Mouse (Mus musculus): ENCODE results near the gene Actn1. TPM values are rescaled to one million over a fixed set of nuclear protein-coding genes. Genes with fewer than 3 reads are reported as not detected.
"Not testable (repeated sequence)": the region's sequence is repeated elsewhere in the genome, so short reads cannot be mapped to it uniquely, and the experiment has no call there.

Actn1 gene
- total RNA-seq, 2 experiments from 2014 or later, result 91.0 to 103 TPM

DNA sequence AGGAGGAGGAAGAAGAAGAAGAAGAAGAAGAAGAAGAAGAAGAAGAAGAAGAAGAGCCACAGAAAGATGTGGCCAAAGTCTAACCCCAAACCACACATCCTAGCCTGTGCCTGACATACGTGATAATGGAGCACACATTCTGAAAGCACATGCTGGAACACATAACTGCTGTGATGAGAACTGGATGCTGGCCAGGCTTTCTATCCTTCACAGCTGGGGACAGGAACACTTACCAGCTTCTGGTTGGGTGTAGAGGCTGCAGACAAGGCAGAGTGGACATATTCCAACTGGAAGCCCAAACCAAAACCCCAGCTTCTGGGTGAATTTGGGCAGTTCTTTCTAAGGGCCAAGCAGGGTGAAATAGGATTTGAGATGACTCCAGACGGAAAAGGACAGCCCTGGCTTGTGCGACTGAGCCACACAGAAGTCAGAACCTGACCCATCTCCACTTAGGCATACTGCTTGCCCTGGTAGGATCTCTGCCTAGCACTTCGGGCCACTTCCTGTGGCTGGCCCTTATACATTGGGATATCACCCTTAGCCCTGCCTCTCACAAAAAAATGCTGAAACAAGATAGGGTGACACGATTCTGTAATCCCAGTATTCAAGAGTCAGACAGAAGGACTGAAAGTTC is 15.1 kb upstream of the Actn1 start:
- H3K4me3 ChIP-seq, result no peak overlapping the region
- TF ChIP-seq CTCF (conservative IDR thresholded peaks at IDR 0.05), result no peak
- H3K27ac ChIP-seq, result no peak overlapping the region
- DNase-seq (ENCODE audit: low spot score in 2 of 2), result no peak

DNA sequence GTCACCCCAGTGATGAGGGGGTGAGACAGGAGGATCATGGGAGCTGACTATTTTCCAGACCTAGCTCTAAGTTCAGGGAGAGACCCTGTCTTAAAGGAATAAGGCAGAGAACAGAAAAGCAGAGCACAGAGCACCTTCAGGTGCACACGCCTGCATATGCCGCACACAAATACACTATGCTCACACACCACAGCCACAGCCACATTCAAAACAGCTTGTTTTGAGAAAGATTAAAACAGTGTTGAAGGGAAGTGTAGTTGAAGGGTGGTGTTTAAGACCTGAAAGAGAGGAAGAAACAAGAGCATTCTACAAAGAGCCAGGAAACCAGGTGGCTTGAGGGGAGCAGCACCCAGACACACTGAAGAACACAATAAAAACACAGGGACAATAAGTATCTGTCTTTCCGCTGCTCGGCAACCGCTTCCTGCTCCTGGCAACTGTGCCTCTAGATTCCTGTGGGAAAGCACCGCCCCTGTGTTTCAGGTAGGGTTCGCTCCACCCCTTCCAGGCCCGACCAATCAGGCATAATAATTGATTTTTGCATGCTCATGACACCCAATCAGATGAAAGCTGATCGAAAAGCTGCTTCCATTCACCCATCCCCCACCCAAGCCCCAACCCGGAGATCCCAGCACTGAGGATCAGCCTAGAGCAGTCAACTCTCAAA is 13.0 kb upstream of the Actn1 start:
- TF ChIP-seq CTCF (conservative IDR thresholded peaks at IDR 0.05), result no peak
- no peak overlapping the region for H3K27ac ChIP-seq
- peak; percentile 45 to 57 for DNase-seq (ENCODE audit: low spot score in 2 of 2)
- peak overlapping the region; percentile 17; the same call in 1 of the 2 replicates for H3K4me3 ChIP-seq

DNA sequence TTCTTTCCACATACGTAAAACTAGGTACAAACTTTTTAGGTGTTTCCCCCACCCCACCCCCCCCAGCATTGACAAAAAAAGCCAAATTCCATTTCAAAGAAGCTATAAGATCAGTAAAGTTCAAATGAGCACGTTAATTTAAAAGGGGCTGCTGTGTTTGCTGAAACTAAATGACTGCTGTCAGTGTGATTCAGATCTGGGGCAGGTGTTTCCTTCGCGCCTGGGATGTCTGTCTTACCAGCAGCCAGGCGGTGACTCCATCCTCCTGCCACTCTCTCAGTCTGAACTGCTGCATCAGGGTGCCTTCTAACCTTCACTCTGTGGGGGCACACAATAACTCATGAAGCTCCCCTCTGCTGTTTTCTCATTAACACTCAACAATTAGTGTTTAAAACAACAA is 11.6 kb upstream of the Actn1 start:
- no peak overlapping the region for H3K27ac ChIP-seq
- DNase-seq (ENCODE audit: low spot score in 2 of 2), result no peak
- no peak for TF ChIP-seq CTCF (conservative IDR thresholded peaks at IDR 0.05)
- H3K4me3 ChIP-seq, result no peak overlapping the region

DNA sequence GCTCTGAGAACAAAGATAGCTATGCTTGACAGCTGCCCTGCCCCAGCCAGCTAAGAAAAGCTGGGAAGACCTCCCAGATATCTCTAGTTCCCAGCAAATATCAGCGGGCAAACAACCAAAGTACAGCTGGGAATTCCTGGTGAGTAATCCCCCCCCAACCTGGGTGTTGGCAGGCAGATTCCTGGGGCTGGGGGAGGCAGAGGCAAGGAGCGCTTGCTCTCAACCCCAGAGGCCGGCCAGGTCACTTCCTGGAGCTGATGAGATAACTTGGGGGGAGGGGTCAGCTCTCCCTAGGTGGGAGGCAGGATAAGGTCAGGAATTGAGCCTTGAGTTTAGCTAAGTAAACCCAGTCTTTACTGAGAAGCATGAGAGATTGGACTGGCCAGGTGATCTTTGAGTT is 10.8 kb upstream of the Actn1 start:
- no peak for DNase-seq (ENCODE audit: low spot score in 2 of 2)
- no peak for TF ChIP-seq CTCF (conservative IDR thresholded peaks at IDR 0.05)
- Histone ChIP-seq H3K4me3 (no peak overlapping the region), H3K27ac (no peak overlapping the region)

DNA sequence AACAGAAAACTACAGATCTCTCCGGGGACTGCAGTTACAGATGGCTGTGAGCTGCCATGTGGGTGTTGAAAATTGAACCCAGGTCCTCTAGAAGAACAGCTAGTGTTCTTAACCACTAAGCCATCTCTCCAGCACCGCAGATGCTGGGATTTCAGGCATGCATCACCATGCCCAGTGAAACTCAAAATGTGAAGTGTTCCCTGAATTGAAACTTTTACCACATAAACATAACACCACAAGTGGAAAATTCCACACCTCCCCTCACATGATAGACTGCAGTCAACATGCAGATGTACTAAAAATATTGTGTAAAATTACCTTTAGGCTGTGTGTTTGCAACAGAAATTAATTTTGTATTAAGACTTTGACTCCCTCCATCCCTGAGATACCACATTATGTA is 9.1 kb upstream of the Actn1 start:
- TF ChIP-seq CTCF (conservative IDR thresholded peaks at IDR 0.05), result no peak
- H3K27ac ChIP-seq, result no peak overlapping the region
- DNase-seq (ENCODE audit: low spot score in 2 of 2), result no peak
- no peak overlapping the region for H3K4me3 ChIP-seq

DNA sequence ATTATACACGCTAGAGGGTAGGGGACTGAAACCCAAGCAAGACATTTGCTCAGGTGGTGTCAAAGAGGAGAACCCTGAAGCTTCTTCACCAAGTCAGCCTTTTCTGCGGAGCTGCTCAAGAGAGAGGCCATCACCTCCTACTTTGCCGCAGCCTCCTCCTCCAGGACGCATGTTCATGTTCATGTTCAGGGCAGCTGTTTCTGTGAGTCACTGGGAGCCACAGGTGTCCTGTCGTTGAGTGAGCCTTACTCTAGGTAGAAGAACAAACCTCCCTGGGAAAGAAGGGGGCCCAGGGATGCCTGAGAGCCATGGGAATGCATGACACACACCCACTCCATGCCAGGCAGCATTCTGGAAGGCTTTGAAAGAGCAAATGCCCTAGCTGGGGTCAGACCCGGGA is 7.8 kb upstream of the Actn1 start:
- H3K27ac ChIP-seq, result no peak overlapping the region
- TF ChIP-seq CTCF (conservative IDR thresholded peaks at IDR 0.05), result no peak

DNA sequence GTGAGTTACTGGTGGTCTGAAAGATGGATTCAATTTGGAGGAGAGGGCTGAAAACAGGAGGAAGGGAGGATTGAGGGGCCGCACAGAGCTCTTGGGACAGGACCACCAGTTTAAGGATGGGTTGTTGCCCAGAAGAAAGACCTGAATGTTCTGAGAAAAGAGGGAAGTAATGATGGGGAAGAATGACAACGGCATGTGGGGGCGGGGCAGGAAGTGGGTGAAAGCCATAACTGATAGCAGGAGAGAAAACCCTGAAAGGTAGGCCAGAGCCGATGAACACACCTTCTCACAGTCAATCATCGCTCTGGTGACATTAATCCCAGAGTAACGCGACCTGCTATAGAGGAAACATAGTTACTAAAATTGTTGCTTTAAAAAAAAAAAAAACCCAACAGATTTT is 4.2 kb upstream of the Actn1 start:
- not testable (repeated sequence) for H3K27ac ChIP-seq; H3K4me3 ChIP-seq; DNase-seq (ENCODE audit: low spot score in 2 of 2)

More for the DNA sequence above, 7.8 kb upstream of the Actn1 start:
- no peak for DNase-seq (ENCODE audit: low spot score in 2 of 2)
- H3K4me3 ChIP-seq, result no peak overlapping the region

DNA sequence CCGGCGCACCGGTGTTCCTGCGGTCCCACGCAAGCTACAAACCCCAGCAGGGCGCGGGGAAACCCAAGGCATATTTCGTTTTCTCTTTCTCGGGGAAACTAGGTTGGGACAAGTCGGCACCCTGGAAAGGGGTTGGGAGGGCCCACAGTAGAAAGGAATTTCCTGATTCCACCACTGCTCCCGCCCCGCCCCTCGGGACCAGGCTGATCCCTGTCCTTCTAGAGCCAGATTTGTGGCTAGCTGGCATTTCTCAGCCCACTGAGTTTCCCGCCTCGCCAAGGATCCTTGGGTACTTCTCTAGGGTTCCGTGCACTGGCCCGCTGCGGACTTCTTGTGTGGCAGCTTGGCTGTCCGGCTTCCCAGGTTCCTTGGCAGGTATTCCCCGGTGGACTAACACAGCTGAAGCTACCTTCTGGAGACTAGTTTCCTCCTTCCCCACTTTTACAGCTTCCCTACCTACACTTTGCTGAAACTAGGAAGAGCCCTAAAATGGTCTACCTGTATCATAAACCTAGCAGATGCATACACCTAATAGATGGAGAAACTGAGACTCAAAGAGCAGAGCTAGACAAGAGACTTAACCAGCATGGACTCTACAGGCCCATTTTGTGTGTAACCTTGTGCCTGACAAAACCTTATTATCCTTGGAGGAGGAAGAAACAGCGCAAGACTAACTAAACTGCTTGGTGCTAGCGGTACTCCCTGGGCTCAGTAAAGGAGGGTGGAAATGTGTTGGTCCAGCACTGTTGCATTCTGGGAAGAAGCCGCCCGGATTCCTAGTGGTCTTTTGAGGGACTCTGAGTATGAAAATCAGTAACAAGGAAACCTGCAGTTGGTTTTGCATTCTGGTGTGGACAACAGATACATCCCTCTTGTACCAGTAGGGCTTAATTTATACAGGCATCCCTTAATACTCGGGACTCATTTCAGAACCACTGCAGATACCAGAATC is 849 bp upstream of the Actn1 start:
- TF ChIP-seq CTCF (conservative IDR thresholded peaks at IDR 0.05), result no peak
- peak overlapping the region; percentile 93 for H3K27ac ChIP-seq
- peak overlapping the region; percentile 96 for H3K4me3 ChIP-seq
- DNase-seq (ENCODE audit: low spot score in 2 of 2), result no peak

DNA sequence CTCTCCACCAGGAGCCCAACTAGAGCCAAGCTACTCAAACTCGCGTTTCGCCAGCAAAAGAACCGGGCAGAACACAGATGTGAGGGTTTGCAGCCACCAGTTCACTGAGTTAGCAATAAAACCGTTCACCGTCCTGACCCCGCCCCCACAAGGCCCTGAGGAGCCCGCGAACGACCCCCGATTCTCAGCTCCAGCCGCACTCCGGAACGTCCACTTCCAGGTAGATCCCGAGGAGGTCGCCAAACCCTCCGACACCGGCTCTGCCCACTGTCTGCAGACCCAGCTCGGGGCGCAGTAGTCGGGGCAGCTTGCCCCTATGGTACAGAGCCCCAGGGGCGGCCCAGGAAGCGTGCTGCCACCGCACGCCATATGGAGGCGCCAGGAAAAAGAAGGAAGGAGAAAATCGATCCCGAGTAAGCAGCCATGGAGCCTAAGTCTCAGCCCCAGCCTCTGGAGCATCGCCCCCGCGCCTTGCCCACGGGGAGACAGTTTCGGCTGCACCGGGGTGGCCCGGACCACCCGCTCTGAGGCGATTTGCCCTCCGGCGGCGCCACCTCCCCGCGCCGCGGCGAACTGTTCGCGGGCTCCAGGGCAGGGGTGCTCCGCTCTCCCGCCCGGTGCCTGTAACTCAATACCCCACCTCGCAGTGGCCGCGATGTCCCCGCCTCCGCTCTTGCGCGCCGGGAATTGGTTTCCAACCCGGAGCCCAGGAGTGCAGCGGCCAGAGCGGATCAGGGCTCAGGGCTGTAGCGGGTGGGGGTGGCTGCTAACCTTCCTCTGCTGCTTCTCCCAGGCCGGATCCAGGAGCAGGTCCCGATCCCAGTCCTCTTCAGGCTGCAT is 735 bp downstream of the Actn1 start:
- peak; percentile 32 to 44 for DNase-seq (ENCODE audit: low spot score in 2 of 2)

DNA sequence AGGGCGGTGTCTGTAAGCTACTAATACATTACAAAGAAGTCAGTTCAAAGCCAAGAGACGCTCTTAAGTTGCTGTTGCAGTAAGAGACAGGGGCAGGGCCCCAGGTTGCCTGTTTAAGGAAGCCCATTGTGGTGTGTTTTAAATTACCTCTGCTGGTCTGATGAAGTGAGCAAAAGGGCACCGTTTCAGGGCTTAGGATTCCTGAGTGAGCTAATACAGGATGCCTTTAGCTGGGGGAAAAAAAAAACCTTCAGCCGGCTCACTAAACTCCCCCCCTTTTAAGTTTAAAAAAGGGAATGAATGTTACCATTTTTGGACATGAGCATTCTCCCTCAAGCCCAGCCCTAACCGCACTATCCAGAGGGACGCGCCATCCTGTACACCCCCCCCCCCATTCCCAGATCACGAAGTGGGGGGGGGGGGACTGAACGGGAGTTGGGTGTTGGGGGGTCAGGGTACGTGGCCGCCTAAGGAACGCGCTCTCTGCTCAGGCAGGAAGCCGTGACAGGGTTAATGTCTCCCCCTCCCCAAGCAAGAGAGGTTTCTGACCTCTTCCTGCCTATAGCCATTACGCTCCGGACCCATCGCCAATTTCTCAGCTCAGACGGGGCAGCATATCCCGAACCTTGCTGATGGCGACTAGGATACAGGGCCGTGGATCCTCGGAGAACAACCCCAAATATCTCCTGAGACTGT is 1.5 kb downstream of the Actn1 start:
- Histone ChIP-seq H3K4me3 (peak overlapping the region; percentile 96), H3K27ac (peak overlapping the region; percentile 93)
- TF ChIP-seq CTCF (conservative IDR thresholded peaks at IDR 0.05), result no peak
- no peak for DNase-seq (ENCODE audit: low spot score in 2 of 2)

More for the DNA sequence above, 735 bp downstream of the Actn1 start:
- Histone ChIP-seq H3K4me3 (peak overlapping the region; percentile 96), H3K27ac (peak overlapping the region; percentile 93)
- TF ChIP-seq CTCF (conservative IDR thresholded peaks at IDR 0.05), result peak; percentile 62

DNA sequence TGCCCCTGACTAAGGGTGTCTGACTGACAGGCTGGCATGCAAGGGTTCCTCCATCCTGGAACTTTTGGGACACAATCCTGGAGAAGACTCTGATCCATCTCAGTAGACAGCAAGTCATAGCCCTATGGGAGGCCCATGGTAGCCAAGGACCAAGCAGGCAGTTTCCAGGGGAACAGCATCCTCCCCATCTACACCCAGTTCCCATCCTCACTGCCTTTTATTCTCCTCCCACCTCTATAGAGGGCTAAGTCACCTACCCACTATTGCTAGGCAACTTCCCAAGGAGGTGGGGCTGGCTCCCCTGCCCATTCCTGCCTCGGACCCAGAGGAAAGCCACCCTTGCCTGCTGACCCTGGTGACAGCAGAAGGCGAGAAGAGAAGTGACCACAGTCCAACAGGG is 8.2 kb downstream of the Actn1 start:
- H3K27ac ChIP-seq, result no peak overlapping the region
- no peak for DNase-seq (ENCODE audit: low spot score in 2 of 2)
- TF ChIP-seq CTCF (conservative IDR thresholded peaks at IDR 0.05), result no peak
- no peak overlapping the region for H3K4me3 ChIP-seq

DNA sequence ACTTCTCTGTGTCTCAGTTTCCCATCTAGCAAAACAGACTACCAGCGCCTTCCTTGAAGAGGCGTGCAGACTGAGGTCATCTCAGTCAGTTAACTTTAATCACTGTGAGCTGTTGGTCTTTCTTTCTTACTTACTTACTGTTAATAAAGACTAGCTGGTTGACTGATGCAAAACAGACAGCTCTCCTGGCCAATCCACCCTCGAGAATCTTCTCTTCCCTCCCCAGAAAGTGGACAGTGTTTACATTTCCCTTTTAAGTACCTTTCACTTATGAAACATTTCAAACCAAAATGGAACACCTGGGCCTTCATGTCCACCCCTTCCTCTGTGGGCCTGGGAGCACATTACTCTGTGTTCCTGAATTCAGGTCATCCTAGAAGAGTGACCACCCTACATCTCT is 8.6 kb downstream of the Actn1 start:
- H3K27ac ChIP-seq, result no peak overlapping the region
- TF ChIP-seq CTCF (conservative IDR thresholded peaks at IDR 0.05), result no peak
- no peak overlapping the region for H3K4me3 ChIP-seq
- DNase-seq (ENCODE audit: low spot score in 2 of 2), result no peak

All from layer of hippocampus, adult 2 months (tissue).